Mouse (Mus musculus): ENCODE results near the gene Nckipsd.

Gene Nckipsd

DNA sequence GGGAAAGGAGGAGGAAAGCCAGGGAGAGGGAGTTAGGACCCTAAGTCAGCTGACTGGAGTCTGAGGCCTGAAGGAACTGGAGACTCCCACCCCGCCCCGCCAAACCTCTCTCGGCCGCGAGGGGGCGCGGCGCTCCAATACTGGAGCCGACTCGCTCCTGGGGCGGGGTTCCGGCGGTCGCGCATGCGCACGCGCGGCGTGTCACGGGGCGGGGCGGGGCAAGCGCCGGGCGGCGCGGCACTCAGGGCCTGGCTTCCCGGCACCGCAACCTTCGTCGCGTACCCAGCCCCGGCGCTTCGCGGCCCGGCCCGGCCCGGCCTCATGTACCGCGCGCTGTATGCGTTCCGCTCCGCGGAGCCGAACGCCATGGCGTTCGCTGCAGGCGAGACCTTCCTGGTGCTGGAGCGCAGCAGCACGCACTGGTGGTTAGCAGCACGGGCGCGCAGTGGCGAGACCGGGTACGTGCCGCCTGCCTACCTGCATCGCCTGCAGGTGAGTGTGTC, at the start of gene Nckipsd:
TSS of gene Nckipsd (plus strand) at position 206 of the 503 bp plus-strand sequence.
- peak; percentile 96 for DNase-seq (ENCODE audit: low read depth)

GRCm38 (mm10) chr9:108759121-108759520, 49.0 kb upstream of the Nckipsd start:
- no peak for DNase-seq (ENCODE audit: low read depth)

GRCm38 (mm10) chr9:108759805-108760204, 48.4 kb upstream of the Nckipsd start:
- peak; percentile 65 for DNase-seq (ENCODE audit: low read depth)

- no peak for DNase-seq (ENCODE audit: low read depth)
Observed at GRCm38 (mm10) chr9:108761561-108761960, 46.6 kb upstream of the Nckipsd start.

DNA sequence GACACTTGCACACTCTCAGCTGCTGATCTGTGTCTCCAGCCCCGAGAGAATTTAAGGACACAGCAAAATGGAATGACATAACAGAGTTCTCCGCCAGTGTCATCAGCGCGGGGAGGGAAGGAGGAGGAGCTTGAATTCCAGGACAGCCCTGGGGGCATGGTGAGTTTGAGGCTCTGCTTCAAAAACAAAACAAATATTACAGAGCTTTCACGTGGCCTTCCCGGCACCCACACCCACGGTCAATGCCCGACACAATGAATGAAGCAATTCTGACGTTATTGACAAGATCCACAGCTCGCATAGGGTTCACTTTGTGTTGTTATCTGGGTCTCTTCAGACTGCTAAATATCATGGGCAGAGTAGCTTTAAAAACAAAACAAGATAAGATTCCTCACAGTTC, 43.2 kb upstream of the Nckipsd start:
- no peak for DNase-seq (ENCODE audit: low read depth)

DNA sequence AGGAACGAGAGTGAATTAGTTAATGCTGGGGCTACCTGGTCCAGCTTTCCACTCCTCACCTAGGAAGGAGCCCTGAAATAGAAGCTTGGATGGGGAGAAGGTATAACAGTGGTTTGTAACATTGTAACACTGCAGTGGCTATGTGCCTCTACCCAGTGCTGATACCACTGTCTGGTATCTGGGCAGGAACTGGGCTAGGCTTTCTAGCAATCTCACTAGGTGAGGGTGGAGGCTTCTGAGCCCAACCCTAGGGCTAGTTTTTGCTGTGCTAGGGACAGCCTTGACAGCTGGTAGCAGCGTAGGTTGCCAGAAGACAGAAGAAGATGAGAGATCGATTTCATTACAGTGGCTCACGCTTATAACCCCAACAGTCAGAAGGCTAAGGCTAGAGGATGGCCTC, 31.6 kb upstream of the Nckipsd start:
- DNase-seq (ENCODE audit: low read depth), result no peak

- no peak for DNase-seq (ENCODE audit: low read depth)
Observed at GRCm38 (mm10) chr9:108777276-108777675, 30.9 kb upstream of the Nckipsd start.

DNA sequence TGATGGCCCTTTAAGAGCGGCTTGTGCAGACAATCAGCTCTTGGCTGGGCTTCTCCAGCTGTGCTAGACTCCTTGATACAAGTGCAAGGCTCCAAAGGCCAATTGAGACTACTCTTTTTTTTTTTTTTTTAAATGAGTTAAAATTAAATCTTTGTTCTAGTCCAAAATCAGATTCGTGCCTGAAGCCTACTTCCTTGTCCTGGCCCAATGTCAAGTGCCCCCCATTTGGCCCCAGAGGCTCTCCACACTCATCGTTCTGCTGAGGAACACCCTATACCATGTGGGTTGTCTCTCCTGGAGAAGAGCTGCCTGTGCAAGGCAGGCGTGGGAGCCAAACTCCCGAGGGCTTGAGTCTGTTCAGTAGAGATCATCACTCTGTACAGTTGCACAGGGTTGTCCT, 27.2 kb upstream of the Nckipsd start:
- DNase-seq (ENCODE audit: low read depth), result no peak

DNA sequence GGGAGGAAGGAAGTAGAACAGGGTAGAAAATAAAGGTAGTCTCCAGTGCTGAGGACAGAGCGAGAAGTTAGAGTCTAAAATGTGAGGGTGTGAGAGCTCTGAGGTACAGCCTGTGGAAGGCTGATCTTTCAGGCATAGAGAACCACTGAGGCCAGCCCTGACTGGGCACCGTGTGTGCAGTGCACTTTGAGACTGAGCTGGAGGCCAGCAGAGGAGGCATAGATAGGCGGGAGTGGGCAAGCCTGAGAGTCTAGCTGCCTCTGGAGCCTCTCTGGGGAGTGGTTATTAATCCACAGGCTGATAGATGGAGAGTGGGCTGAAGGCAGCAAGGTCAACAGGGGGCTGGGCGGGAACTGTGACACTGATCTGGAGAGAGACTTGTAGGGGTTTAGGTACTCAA, 26.3 kb upstream of the Nckipsd start:
- no peak for DNase-seq (ENCODE audit: low read depth)

GRCm38 (mm10) chr9:108782836-108783547, 25.2 kb upstream of the Nckipsd start:
- DNase-seq (ENCODE audit: low read depth), result no peak

DNA sequence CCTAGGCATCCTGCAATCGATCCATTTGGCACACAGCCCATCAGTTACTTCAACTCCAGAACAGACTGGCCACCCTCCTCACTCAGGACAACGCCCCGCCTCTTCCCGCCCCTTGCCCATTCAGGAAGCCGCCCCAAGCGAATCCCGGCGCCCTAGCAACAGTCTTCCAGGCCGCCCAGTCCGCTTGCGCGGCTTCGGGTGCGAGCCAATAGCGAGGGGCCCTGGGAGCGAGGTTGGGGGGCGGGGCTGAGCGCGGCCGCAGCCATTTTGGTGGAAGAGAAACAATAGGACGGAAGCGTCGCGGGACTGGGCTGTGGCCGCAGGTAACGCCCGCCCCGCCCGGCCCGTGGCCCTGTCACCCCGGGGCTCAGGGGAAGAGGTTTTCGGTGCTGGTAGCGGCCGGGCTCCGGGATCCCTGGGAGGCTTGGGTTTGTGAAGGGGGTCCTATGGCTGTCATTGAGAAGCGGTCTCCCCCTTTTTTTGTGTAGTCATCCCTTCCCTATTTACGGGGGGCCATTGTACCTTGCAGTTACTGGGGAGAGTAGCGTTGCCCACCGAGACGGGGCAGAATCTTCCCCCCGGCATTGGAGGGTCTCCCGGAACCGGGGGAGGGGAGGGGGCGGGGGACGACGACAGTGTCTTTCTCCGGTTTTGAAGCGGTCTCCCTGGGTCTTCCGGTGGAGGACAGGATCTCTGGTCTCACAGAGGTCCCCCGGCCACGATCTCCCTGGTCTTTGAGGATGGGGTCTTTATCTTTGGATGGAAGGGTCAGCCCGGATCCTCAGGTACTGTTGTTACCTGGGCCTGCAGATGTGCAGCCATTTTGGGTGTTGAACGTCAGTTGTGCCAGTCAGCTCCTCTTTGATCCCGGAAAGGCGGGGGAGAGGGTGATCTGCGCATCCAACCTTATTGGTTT, 24.4 kb upstream of the Nckipsd start, which contains the start of gene Ip6k2:
TSS of gene Ip6k2 (plus strand) at position 249 of the 916 bp plus-strand sequence.
- DNase-seq (ENCODE audit: low read depth), result peak; percentile 95

DNA sequence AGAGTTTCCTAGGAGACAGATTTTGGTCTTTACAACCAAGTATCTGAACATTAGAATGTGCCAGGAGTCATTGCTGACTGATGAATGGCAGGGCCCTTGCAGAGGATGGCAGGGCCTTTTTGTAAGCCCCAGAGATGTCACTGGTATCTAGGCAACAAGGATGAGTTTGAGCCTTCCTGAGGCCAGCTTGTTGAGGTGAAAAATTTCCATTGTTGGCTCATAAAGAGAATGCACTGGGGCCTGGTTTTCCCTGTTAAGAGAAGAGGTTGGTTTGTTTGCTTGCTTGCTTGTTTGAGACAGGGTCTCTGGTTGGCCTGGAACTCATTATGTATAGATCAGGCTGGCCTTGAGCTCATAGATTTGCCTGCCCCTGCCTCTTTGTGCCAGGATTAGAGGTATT, 22.8 kb upstream of the Nckipsd start:
- no peak for DNase-seq (ENCODE audit: low read depth)

- DNase-seq (ENCODE audit: low read depth), result no peak
Observed at GRCm38 (mm10) chr9:108786494-108786893, 21.7 kb upstream of the Nckipsd start.

GRCm38 (mm10) chr9:108787080-108787479, 21.1 kb upstream of the Nckipsd start:
- no peak for DNase-seq (ENCODE audit: low read depth)

DNA sequence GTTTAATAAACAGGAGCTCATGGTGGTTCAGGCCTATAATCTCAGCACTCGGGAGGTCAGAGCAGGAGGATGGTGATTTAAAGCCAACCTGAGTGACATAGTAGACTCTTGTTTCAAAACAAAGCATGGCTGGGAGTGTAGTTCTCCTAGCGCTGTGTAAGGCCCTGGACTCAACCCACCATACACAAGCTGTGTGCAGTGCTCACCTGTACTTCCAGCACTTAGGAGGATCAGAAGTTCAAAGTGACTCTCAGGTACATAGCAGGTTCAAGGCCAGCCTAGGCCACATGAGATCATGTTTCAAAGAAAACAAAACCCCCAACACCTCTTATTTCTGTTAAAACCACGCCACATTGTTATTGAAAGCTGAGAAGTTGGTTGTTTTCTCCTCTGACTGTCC, 19.5 kb upstream of the Nckipsd start:
- no peak for DNase-seq (ENCODE audit: low read depth)

- DNase-seq (ENCODE audit: low read depth), result no peak
Observed at GRCm38 (mm10) chr9:108792307-108792706, 15.9 kb upstream of the Nckipsd start.

GRCm38 (mm10) chr9:108792730-108793129, 15.4 kb upstream of the Nckipsd start:
- DNase-seq (ENCODE audit: low read depth), result no peak

DNA sequence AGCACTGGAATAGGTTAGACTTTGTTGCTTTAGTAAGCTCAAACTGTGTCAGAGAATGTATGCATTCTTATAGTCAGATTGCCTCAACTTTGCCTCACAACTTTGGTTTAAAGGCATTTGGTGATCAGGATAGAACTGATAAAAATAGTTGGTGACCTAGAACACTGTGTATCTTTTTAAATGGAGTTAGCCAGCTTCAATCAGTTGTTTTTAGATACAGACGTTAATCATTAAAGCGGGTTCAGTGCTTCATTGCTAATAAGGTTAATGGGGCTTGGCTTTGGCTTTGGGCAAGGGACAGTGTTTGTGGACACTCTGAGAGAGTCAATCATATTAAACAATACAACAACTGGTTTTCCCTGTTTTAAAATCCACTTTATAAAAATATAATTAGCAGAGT, 12.9 kb upstream of the Nckipsd start:
- no peak for DNase-seq (ENCODE audit: low read depth)

- DNase-seq (ENCODE audit: low read depth), result peak; percentile 66
Observed at GRCm38 (mm10) chr9:108795762-108796161, 12.4 kb upstream of the Nckipsd start.

- peak; percentile 67 for DNase-seq (ENCODE audit: low read depth)
Observed at GRCm38 (mm10) chr9:108796351-108796981, 11.7 kb upstream of the Nckipsd start.

DNA sequence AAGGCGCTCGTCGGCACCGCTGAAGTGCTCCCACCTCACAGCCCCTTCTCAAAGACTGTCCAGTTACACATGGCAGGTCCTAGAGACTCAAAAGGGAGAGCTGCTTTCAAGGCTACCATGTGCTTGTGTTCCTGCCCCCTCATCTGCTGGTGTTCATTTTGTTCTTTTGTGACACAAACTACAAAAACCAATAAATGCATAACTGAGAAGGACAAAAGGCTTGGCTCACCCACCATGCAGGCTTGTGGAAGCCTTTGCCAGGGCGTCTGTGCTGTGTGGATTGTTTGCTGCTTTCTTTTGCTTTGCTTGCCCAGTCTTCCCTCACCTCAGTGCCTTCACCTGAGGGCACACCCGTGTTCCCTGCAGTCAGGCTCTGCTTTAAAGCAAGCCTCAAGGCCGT, 10.7 kb upstream of the Nckipsd start:
- no peak for DNase-seq (ENCODE audit: low read depth)

- DNase-seq (ENCODE audit: low read depth), result no peak
Observed at GRCm38 (mm10) chr9:108798508-108799075, 9.6 kb upstream of the Nckipsd start.
